Mouse (Mus musculus): ENCODE measurements around the gene Lst1. TPM values are rescaled to one million over a fixed set of nuclear protein-coding genes. Genes with fewer than 3 reads are reported as not detected.
A peak's percentile ranks its signal among the peaks of the same experiment; 100 is the strongest.

The Lst1 gene
- polyA plus RNA-seq, 1 experiment from 2014 or later, result 3.8 TPM

- Histone ChIP-seq H3K4me3 (ENCODE audit: low read depth, low read length) (peak overlapping the region; percentile 100), H3K9me3 (ENCODE audit: control insufficient read depth, low read length) (no peaks in the 10 kb centered on the region), H3K36me3 (ENCODE audit: control insufficient read depth, insufficient read depth, low read length) (peaks cover 38% of the 10 kb centered on the region), H3K27ac (ENCODE audit: low read depth, low read length) (no peak overlapping the region), H3K27me3 (ENCODE audit: control insufficient read depth, insufficient read depth, low read length) (no peaks in the 10 kb centered on the region), H3K9ac (ENCODE audit: low read length) (peak overlapping the region; percentile 100), H3K4me1 (replicated peaks; ENCODE audit: control insufficient read depth, insufficient read depth, low read length) (peaks cover 9% of the 10 kb centered on the region), H3K4me2 (ENCODE audit: low read depth, low read length, severe bottlenecking) (peak overlapping the region; percentile 93)
- DNase-seq (ENCODE audit: low spot score) (peak; percentile 53), ATAC-seq (replicated peaks; ENCODE audit: low FRiP score) (no peak)
- 66% methylated on average over 12 of the region's 12 CpGs for WGBS
Measured at GRCm38 (mm10) chr17:35162730-35163129, 25.5 kb downstream of the Lst1 start.

GRCm38 (mm10) chr17:35162121-35162520, 26.1 kb downstream of the Lst1 start:
- Histone ChIP-seq H3K4me2 (ENCODE audit: low read depth, low read length, severe bottlenecking) (peak overlapping the region; percentile 93; the same call in 1 of the 2 replicates), H3K27ac (ENCODE audit: low read depth, low read length) (no peak overlapping the region), H3K4me1 (replicated peaks; ENCODE audit: control insufficient read depth, insufficient read depth, low read length) (peaks cover 9% of the 10 kb centered on the region), H3K36me3 (ENCODE audit: control insufficient read depth, insufficient read depth, low read length) (peaks cover 44% of the 10 kb centered on the region), H3K4me3 (ENCODE audit: low read depth, low read length) (no peak overlapping the region), H3K9me3 (ENCODE audit: control insufficient read depth, low read length) (no peaks in the 10 kb centered on the region), H3K27me3 (ENCODE audit: control insufficient read depth, insufficient read depth, low read length) (no peaks in the 10 kb centered on the region), H3K9ac (ENCODE audit: low read length) (no peak overlapping the region)
- DNase-seq (ENCODE audit: low spot score) (no peak), ATAC-seq (replicated peaks; ENCODE audit: low FRiP score) (no peak)
- WGBS, result 84% methylated on average over 14 of the region's 14 CpGs

GRCm38 (mm10) chr17:35161421-35161820, 26.8 kb downstream of the Lst1 start:
- Histone ChIP-seq H3K9ac (ENCODE audit: low read length) (no peak overlapping the region), H3K4me3 (ENCODE audit: low read depth, low read length) (no peak overlapping the region)

GRCm38 (mm10) chr17:35159638-35160037, 28.6 kb downstream of the Lst1 start:
- ATAC-seq (replicated peaks; ENCODE audit: low FRiP score), result no peak
- Histone ChIP-seq H3K27me3 (ENCODE audit: control insufficient read depth, insufficient read depth, low read length) (no peaks in the 10 kb centered on the region), H3K9me3 (ENCODE audit: control insufficient read depth, low read length) (no peaks in the 10 kb centered on the region), H3K4me1 (replicated peaks; ENCODE audit: control insufficient read depth, insufficient read depth, low read length) (peaks cover 6% of the 10 kb centered on the region), H3K9ac (ENCODE audit: low read length) (no peak overlapping the region), H3K27ac (ENCODE audit: low read depth, low read length) (no peak overlapping the region), H3K4me3 (ENCODE audit: low read depth, low read length) (no peak overlapping the region), H3K4me2 (ENCODE audit: low read depth, low read length, severe bottlenecking) (no peak overlapping the region), H3K36me3 (ENCODE audit: control insufficient read depth, insufficient read depth, low read length) (peaks cover 63% of the 10 kb centered on the region)
- no peak for DNase-seq (ENCODE audit: low spot score)
- 89% methylated on average over 7 of the region's 7 CpGs for WGBS

More at GRCm38 (mm10) chr17:35161421-35161820, 26.8 kb downstream of the Lst1 start:
- Histone ChIP-seq H3K9me3 (ENCODE audit: control insufficient read depth, low read length) (no peaks in the 10 kb centered on the region), H3K4me2 (ENCODE audit: low read depth, low read length, severe bottlenecking) (no peak overlapping the region), H3K4me1 (replicated peaks; ENCODE audit: control insufficient read depth, insufficient read depth, low read length) (peaks cover 9% of the 10 kb centered on the region), H3K27me3 (ENCODE audit: control insufficient read depth, insufficient read depth, low read length) (no peaks in the 10 kb centered on the region), H3K36me3 (ENCODE audit: control insufficient read depth, insufficient read depth, low read length) (peaks cover 48% of the 10 kb centered on the region), H3K27ac (ENCODE audit: low read depth, low read length) (no peak overlapping the region)
- no peak for ATAC-seq (replicated peaks; ENCODE audit: low FRiP score)
- WGBS, result 93% methylated on average over 11 of the region's 11 CpGs
- no peak for DNase-seq (ENCODE audit: low spot score)

- DNase-seq (ENCODE audit: low spot score), result no peak
- no peak for ATAC-seq (replicated peaks; ENCODE audit: low FRiP score)
- no peaks in the 10 kb centered on the region for H3K9me3 ChIP-seq (ENCODE audit: control insufficient read depth, low read length)
- H3K4me3 ChIP-seq (ENCODE audit: low read depth, low read length), result no peak overlapping the region
- WGBS, result 95% methylated on average over 16 of the region's 16 CpGs
- H3K27ac ChIP-seq (ENCODE audit: low read depth, low read length), result no peak overlapping the region
- H3K9ac ChIP-seq (ENCODE audit: low read length), result no peak overlapping the region
- H3K27me3 ChIP-seq (ENCODE audit: control insufficient read depth, insufficient read depth, low read length), result no peaks in the 10 kb centered on the region
- peaks cover 6% of the 10 kb centered on the region for H3K4me1 ChIP-seq (replicated peaks; ENCODE audit: control insufficient read depth, insufficient read depth, low read length)
- H3K36me3 ChIP-seq (ENCODE audit: control insufficient read depth, insufficient read depth, low read length), result peaks cover 69% of the 10 kb centered on the region
- no peak overlapping the region for H3K4me2 ChIP-seq (ENCODE audit: low read depth, low read length, severe bottlenecking)
Measured at GRCm38 (mm10) chr17:35158850-35159593, 29.2 kb downstream of the Lst1 start.

- whole genome bisulfite sequencing, result 95% methylated on average over 8 of the region's 8 CpGs
- H3K9me3 ChIP-seq (ENCODE audit: control insufficient read depth, low read length), result no peaks in the 10 kb centered on the region
- no peaks in the 10 kb centered on the region for H3K27me3 ChIP-seq (ENCODE audit: control insufficient read depth, insufficient read depth, low read length)
- ATAC-seq (replicated peaks; ENCODE audit: low FRiP score), result no peak
- H3K4me2 ChIP-seq (ENCODE audit: low read depth, low read length, severe bottlenecking), result no peak overlapping the region
- no peak overlapping the region for H3K27ac ChIP-seq (ENCODE audit: low read depth, low read length)
- no peak overlapping the region for H3K4me3 ChIP-seq (ENCODE audit: low read depth, low read length)
- no peak overlapping the region for H3K9ac ChIP-seq (ENCODE audit: low read length)
- peaks cover 3% of the 10 kb centered on the region for H3K4me1 ChIP-seq (replicated peaks; ENCODE audit: control insufficient read depth, insufficient read depth, low read length)
- peak; percentile 50 for DNase-seq (ENCODE audit: low spot score)
- peaks cover 81% of the 10 kb centered on the region for H3K36me3 ChIP-seq (ENCODE audit: control insufficient read depth, insufficient read depth, low read length)
Measured at GRCm38 (mm10) chr17:35157661-35158175, 30.5 kb downstream of the Lst1 start.

GRCm38 (mm10) chr17:35157254-35157653, 31.0 kb downstream of the Lst1 start:
- H3K9ac ChIP-seq (ENCODE audit: low read length), result no peak overlapping the region
- H3K27ac ChIP-seq (ENCODE audit: low read depth, low read length), result no peak overlapping the region
- H3K4me3 ChIP-seq (ENCODE audit: low read depth, low read length), result no peak overlapping the region
- no peaks in the 10 kb centered on the region for H3K27me3 ChIP-seq (ENCODE audit: control insufficient read depth, insufficient read depth, low read length)
- H3K4me2 ChIP-seq (ENCODE audit: low read depth, low read length, severe bottlenecking), result no peak overlapping the region
- DNase-seq (ENCODE audit: low spot score), result no peak
- H3K9me3 ChIP-seq (ENCODE audit: control insufficient read depth, low read length), result no peaks in the 10 kb centered on the region
- WGBS, result 92% methylated on average over 8 of the region's 8 CpGs
- H3K36me3 ChIP-seq (ENCODE audit: control insufficient read depth, insufficient read depth, low read length), result peaks cover 86% of the 10 kb centered on the region
- no peaks in the 10 kb centered on the region for H3K4me1 ChIP-seq (replicated peaks; ENCODE audit: control insufficient read depth, insufficient read depth, low read length)
- ATAC-seq (replicated peaks; ENCODE audit: low FRiP score), result no peak

- Histone ChIP-seq H3K4me3 (ENCODE audit: low read depth, low read length) (no peak overlapping the region), H3K27ac (ENCODE audit: low read depth, low read length) (no peak overlapping the region), H3K4me2 (ENCODE audit: low read depth, low read length, severe bottlenecking) (no peak overlapping the region), H3K9me3 (ENCODE audit: control insufficient read depth, low read length) (no peaks in the 10 kb centered on the region), H3K4me1 (replicated peaks; ENCODE audit: control insufficient read depth, insufficient read depth, low read length) (no peaks in the 10 kb centered on the region), H3K9ac (ENCODE audit: low read length) (no peak overlapping the region), H3K36me3 (ENCODE audit: control insufficient read depth, insufficient read depth, low read length) (peaks cover 85% of the 10 kb centered on the region), H3K27me3 (ENCODE audit: control insufficient read depth, insufficient read depth, low read length) (no peaks in the 10 kb centered on the region)
- 92% methylated on average over 33 of the region's 33 CpGs for WGBS
- ATAC-seq (replicated peaks; ENCODE audit: low FRiP score) (no peak), DNase-seq (ENCODE audit: low spot score) (no peak)
Measured at GRCm38 (mm10) chr17:35156461-35157200, 31.6 kb downstream of the Lst1 start.
